Mouse (Mus musculus) gastrocnemius, postnatal 4 days (tissue): ENCODE results near the gene U2af1l4. TPM values are rescaled to one million over a fixed set of nuclear protein-coding genes. Genes with fewer than 3 reads are reported as not detected.

Experiments
- DNase-seq, 2 experiments: peaks; one replicate each; pipeline ENCODE4 v3.0.0; 2021 to 2022; ENCODE audit warnings: low spot score in 2 of 2, mixed read lengths in 2 of 2
- microRNA-seq: library from miRNA; unstranded; fragments of <30 nt; microRNA quantifications from one replicate; pipeline ENCODE4 v1.2.0, GENCODE M21; 2021
- total RNA-seq, 2 experiments: library from RNA; stranded (reverse); gene quantifications; 2 replicates each; pipeline ENCODE4 v1.2.3; 2021

The U2af1l4 gene
- total RNA-seq, 2 experiments from 2014 or later: 55.6 to 62.4 TPM

- no peak for DNase-seq
Observed at GRCm38 (mm10) chr7:30608476-30608875, 45.4 kb downstream of the U2af1l4 start.

- no peak for DNase-seq
Observed at GRCm38 (mm10) chr7:30610043-30610442, 46.9 kb downstream of the U2af1l4 start.

GRCm38 (mm10) chr7:30612654-30613402, 49.7 kb downstream of the U2af1l4 start, which contains the start of gene Upk1a:
TSS of gene Upk1a (minus strand) at chr7:30612847.
- DNase-seq: no peak

GRCm38 (mm10) chr7:30613529-30614112, 50.5 kb downstream of the U2af1l4 start:
- peak in 1 of 2 experiments; percentile 52 for DNase-seq

- no peak for DNase-seq
Observed at GRCm38 (mm10) chr7:30614454-30614853, 51.4 kb downstream of the U2af1l4 start.

Small RNAs within 50 kb of the gene (microRNA-seq; reads per million reads assigned to microRNA genes)
- not detected for gene Gm38670
- gene Mir3569: not detected

Other genes with a start within 250 kb of the U2af1l4 start
- gene Syne4, start 248.5 kb upstream of the U2af1l4 start, total RNA-seq: 1 to 10 TPM; 2.5 to 3.8 TPM
- gene E130208F15Rik, start 241.6 kb upstream of the U2af1l4 start, total RNA-seq: 1 to 10 TPM; 1.2 to 1.4 TPM
- gene Sdhaf1, start 239.4 kb upstream of the U2af1l4 start, total RNA-seq: 10 to 100 TPM; 12.0 to 13.2 TPM
- gene Lrfn3, start 200.5 kb upstream of the U2af1l4 start, total RNA-seq: 1 to 10 TPM; 3.3 to 3.8 TPM
- 10 to 100 TPM; 24.9 to 33.3 TPM for gene Tyrobp, start 149.5 kb upstream of the U2af1l4 start, total RNA-seq
- under 1 TPM in 1 of 2 experiments, not detected in 1; 0.74 TPM for gene Hcst, start 143.4 kb upstream of the U2af1l4 start, total RNA-seq
- gene Nfkbid, start 141.6 kb upstream of the U2af1l4 start, total RNA-seq: under 1 TPM; 0.56 to 0.67 TPM
- gene Aplp1, start 117.8 kb upstream of the U2af1l4 start, total RNA-seq: 1 to 10 TPM; 3.5 to 4.2 TPM
- gene Kirrel2, start 105.6 kb upstream of the U2af1l4 start, total RNA-seq: under 1 TPM; 0.39 to 0.93 TPM
- not detected for gene Nphs1, start 105.0 kb upstream of the U2af1l4 start, total RNA-seq
- under 1 TPM in 1 of 2 experiments, not detected in 1; 0.44 TPM for gene Prodh2, start 69.7 kb upstream of the U2af1l4 start, total RNA-seq
- gene Arhgap33, start 28.2 kb upstream of the U2af1l4 start, total RNA-seq: 1 to 10 TPM; 9.6 to 9.8 TPM
- gene Hspb6, start 11.1 kb upstream of the U2af1l4 start, total RNA-seq: 100 to 1,000 TPM; 182 to 186 TPM
- gene Proser3, start 11.0 kb upstream of the U2af1l4 start, total RNA-seq: 10 to 100 TPM; 10.1 to 10.4 TPM
- 10 to 100 TPM; 17.3 to 18.6 TPM for gene Lin37, start 3.5 kb upstream of the U2af1l4 start, total RNA-seq
- gene Gm49396, start within 50 bp of the U2af1l4 start, total RNA-seq: 1 to 10 TPM; 2.6 to 2.9 TPM
- 100 to 1,000 TPM in 1 of 2 experiments, 10 to 100 TPM in 1; 87.0 to 103 TPM for gene Psenen, start 326 bp downstream of the U2af1l4 start, total RNA-seq
- gene Igflr1, start 2.1 kb downstream of the U2af1l4 start, total RNA-seq: 1 to 10 TPM; 1.5 to 1.7 TPM
- gene Kmt2b, start 25.4 kb downstream of the U2af1l4 start, total RNA-seq: 10 to 100 TPM; 34.0 to 34.2 TPM
- gene Zbtb32, start 35.6 kb downstream of the U2af1l4 start, total RNA-seq: not detected
- under 1 TPM; 0.32 to 0.67 TPM for gene Upk1a, start 49.5 kb downstream of the U2af1l4 start, total RNA-seq
- 1,000 to 10,000 TPM; 1,025 to 1,032 TPM for gene Cox6b1, start 62.9 kb downstream of the U2af1l4 start, total RNA-seq
- gene Etv2, start 72.6 kb downstream of the U2af1l4 start, total RNA-seq: not detected
- gene Rbm42, start 87.0 kb downstream of the U2af1l4 start, total RNA-seq: 10 to 100 TPM; 54.6 to 56.2 TPM
- 10 to 100 TPM in 1 of 2 experiments, 1 to 10 TPM in 1; 7.1 to 10.4 TPM for gene Haus5, start 101.7 kb downstream of the U2af1l4 start, total RNA-seq
- not detected for gene Pmis2, start 108.3 kb downstream of the U2af1l4 start, total RNA-seq
- gene 2200002J24Rik, start 135.6 kb downstream of the U2af1l4 start, total RNA-seq: not detected
- not detected for gene Atp4a, start 148.9 kb downstream of the U2af1l4 start, total RNA-seq
- gene Tmem147, start 166.2 kb downstream of the U2af1l4 start, total RNA-seq: 100 to 1,000 TPM; 144 to 145 TPM
- not detected for gene Gapdhs, start 180.4 kb downstream of the U2af1l4 start, total RNA-seq
- gene Sbsn, start 188.2 kb downstream of the U2af1l4 start, total RNA-seq: 1 to 10 TPM; 4.1 to 4.6 TPM
- gene Dmkn, start 200.5 kb downstream of the U2af1l4 start, total RNA-seq: 1 to 10 TPM in 1 of 2 experiments, under 1 TPM in 1; 0.86 to 1.2 TPM
- 10 to 100 TPM; 13.2 to 13.9 TPM for gene Krtdap, start 224.6 kb downstream of the U2af1l4 start, total RNA-seq